Mouse (Mus musculus) embryonic facial prominence, embryonic 12.5 days (tissue): ENCODE data around the gene Dmrtc1c2. TPM values are rescaled to one million over a fixed set of nuclear protein-coding genes. Genes with fewer than 3 reads are reported as not detected.
"Not testable (repeated sequence)": the region's sequence is repeated elsewhere in the genome, so short reads cannot be mapped to it uniquely, and the experiment has no call there.

Experiments used
- ATAC-seq: fragments of 200-750 bp; cut with Nextera tagmentation; 2 replicates; pipeline ENCODE4 v1.8.0; 2017; ENCODE audit not compliant: insufficient number of reproducible peaks, insufficient read depth, low FRiP score, low TSS enrichment
- H3K27ac ChIP-seq: fragments of 300-500 bp; sonication (generic); 2 replicates; pipeline ENCODE4 v1.5.1; 2016; ENCODE audit warnings: mild to moderate bottlenecking
- H3K27me3 ChIP-seq: fragments of 300-500 bp; sonication (generic); 2 replicates; pipeline ENCODE4 v1.6.1; 2016; ENCODE audit warnings: mild to moderate bottlenecking, moderate library complexity
- H3K36me3 ChIP-seq: fragments of 300-500 bp; sonication (generic); 2 replicates; pipeline ENCODE4 v1.6.1; 2016; ENCODE audit warnings: mild to moderate bottlenecking
- H3K4me1 ChIP-seq: fragments of 300-500 bp; sonication (generic); 2 replicates; pipeline ENCODE4 v1.6.1; 2016
- H3K4me2 ChIP-seq: fragments of 300-500 bp; sonication (generic); replicated peaks from 2 replicates; pipeline ENCODE4 v1.6.1; 2016; ENCODE audit warnings: mild to moderate bottlenecking, moderate library complexity
- H3K4me3 ChIP-seq: fragments of 300-500 bp; sonication (generic); 2 replicates; pipeline ENCODE4 v1.5.1; 2016; ENCODE audit warnings: mild to moderate bottlenecking
- H3K9ac ChIP-seq: fragments of 300-500 bp; sonication (generic); 2 replicates; pipeline ENCODE4 v1.6.1; 2016; ENCODE audit warnings: mild to moderate bottlenecking, moderate library complexity
- H3K9me3 ChIP-seq: fragments of 300-500 bp; sonication (generic); 2 replicates; pipeline ENCODE4 v1.6.1; 2016; ENCODE audit warnings: mild to moderate bottlenecking, moderate library complexity
- WGBS: fragments of 180-500 bp; shearing (Covaris S2); methylation state at CpG from one replicate; pipeline ENCODE4 v1.1.7; 2016; 5-methylcytosine and 5-hydroxymethylcytosine counted together
- polyA plus RNA-seq: library from polyadenylated mRNA; unstranded; fragments of >200 nt; fragmentation: Nextera tagmentation; extraction: Ambion mirVana; gene quantifications from 2 replicates; pipeline ENCODE4 v1.2.1, GENCODE M21; 2016

The Dmrtc1c2 gene
- polyA plus RNA-seq = not detected in 2 replicates

- not testable (repeated sequence) for H3K4me2 ChIP-seq, H3K9me3 ChIP-seq, ATAC-seq, H3K9ac ChIP-seq, H3K4me1 ChIP-seq, H3K4me3 ChIP-seq, H3K27me3 ChIP-seq, H3K36me3 ChIP-seq, H3K27ac ChIP-seq
- no CpG with 5 or more reads among the region's 13 CpGs for WGBS
These were observed at the start of gene Dmrtc1c2 for GRCm38 (mm10) chrX:102854516-102854915. Dmrtc1c2 (minus strand) TSS chrX:102854616.

- 93% methylated on average over 6 of the region's 6 CpGs for WGBS
- no peak within 1 kb of the TSS for H3K9ac ChIP-seq
- H3K4me1 ChIP-seq = no peaks in the 10 kb centered on the region
- no peak within 1 kb of the TSS for H3K4me2 ChIP-seq
- H3K9me3 ChIP-seq = no peaks in the 10 kb centered on the region
- no peak within 1 kb of the TSS for H3K27ac ChIP-seq
- no peak for ATAC-seq
- no peak within 1 kb of the TSS for H3K4me3 ChIP-seq
- no peaks in the 10 kb centered on the region for H3K27me3 ChIP-seq
- H3K36me3 ChIP-seq = no peaks in the 10 kb centered on the region
These were observed 13.5 kb upstream of the Dmrtc1c2 start, which contains the start of gene 1700031F05Rik for GRCm38 (mm10) chrX:102867871-102868270. 1700031F05Rik (minus strand) TSS chrX:102867971.

- H3K36me3 ChIP-seq = no peaks in the 10 kb centered on the region
- H3K27me3 ChIP-seq = no peaks in the 10 kb centered on the region
- no peak for ATAC-seq
- no peak overlapping the region for H3K27ac ChIP-seq
- H3K4me1 ChIP-seq = no peaks in the 10 kb centered on the region
- H3K9me3 ChIP-seq = no peaks in the 10 kb centered on the region
- H3K4me3 ChIP-seq = no peak overlapping the region
- no peak overlapping the region for H3K9ac ChIP-seq
- WGBS = 57% methylated on average over 4 of the region's 4 CpGs
- H3K4me2 ChIP-seq = no peak overlapping the region
These were observed 42.1 kb downstream of the Dmrtc1c2 start for GRCm38 (mm10) chrX:102812311-102812710.

- WGBS = no CpG with 5 or more reads among the region's 14 CpGs
- not testable (repeated sequence) for ATAC-seq, H3K9me3 ChIP-seq, H3K4me2 ChIP-seq, H3K27me3 ChIP-seq, H3K36me3 ChIP-seq, H3K9ac ChIP-seq, H3K27ac ChIP-seq, H3K4me3 ChIP-seq, H3K4me1 ChIP-seq
These were observed 51.8 kb downstream of the Dmrtc1c2 start, which contains the start of gene Dmrtc1c1 for GRCm38 (mm10) chrX:102802663-102803062. Dmrtc1c1 (plus strand) TSS chrX:102802963.

Other genes starting within 250 kb of the Dmrtc1c2 start
- gene Phka1, start 210.4 kb downstream of the Dmrtc1c2 start, polyA plus RNA-seq = 13.1 and 13.8 TPM in 2 replicates
- not detected in 2 replicates for gene Gm3880, start 167.6 kb downstream of the Dmrtc1c2 start, polyA plus RNA-seq
- not detected in 2 replicates for gene Gm9112, start 147.0 kb downstream of the Dmrtc1c2 start, polyA plus RNA-seq
- not detected in 2 replicates for gene Dmrtc1b, start 146.8 kb downstream of the Dmrtc1c2 start, polyA plus RNA-seq
- gene Dmrtc1c1, start 51.7 kb downstream of the Dmrtc1c2 start, polyA plus RNA-seq = not detected in 2 replicates
- not detected in 2 replicates for gene 1700031F05Rik, start 13.4 kb upstream of the Dmrtc1c2 start, polyA plus RNA-seq
- gene Dmrtc1a, start 54.1 kb upstream of the Dmrtc1c2 start, polyA plus RNA-seq = 0.90 and 0.96 TPM in 2 replicates
- gene 1700011M02Rik, start 54.3 kb upstream of the Dmrtc1c2 start, polyA plus RNA-seq = not detected in 2 replicates
- not detected in 2 replicates for gene 1700018G05Rik, start 73.8 kb upstream of the Dmrtc1c2 start, polyA plus RNA-seq